Mouse (Mus musculus): ENCODE data around the gene Plcd1.

The Plcd1 gene

GRCm38 (mm10) chr9:119093419-119094295, at the start of gene Plcd1:
Gene Plcd1, minus strand, starts transcription at chr9:119093502.
- DNase-seq: peak; percentile 92 to 96

- DNase-seq: no peak
Observed at GRCm38 (mm10) chr9:119142066-119142465, 48.8 kb upstream of the Plcd1 start.

- no peak for DNase-seq
Observed at GRCm38 (mm10) chr9:119138836-119139235, 45.5 kb upstream of the Plcd1 start.

GRCm38 (mm10) chr9:119130692-119131091, 37.4 kb upstream of the Plcd1 start:
- peak in 1 of 2 experiments; percentile 52 for DNase-seq

- DNase-seq: no peak
Observed at GRCm38 (mm10) chr9:119128436-119129181, 35.3 kb upstream of the Plcd1 start.

GRCm38 (mm10) chr9:119122596-119123369, 29.5 kb upstream of the Plcd1 start:
- DNase-seq: no peak

GRCm38 (mm10) chr9:119120168-119120560, 26.9 kb upstream of the Plcd1 start:
- DNase-seq: peak; percentile 45 to 63

GRCm38 (mm10) chr9:119119409-119120167, 26.3 kb upstream of the Plcd1 start:
- DNase-seq: peak; percentile 96 to 97

- DNase-seq: no peak
Observed at GRCm38 (mm10) chr9:119114911-119115310, 21.6 kb upstream of the Plcd1 start.

- peak in 1 of 2 experiments; percentile 54 for DNase-seq
Observed at GRCm38 (mm10) chr9:119110640-119111039, 17.3 kb upstream of the Plcd1 start.

- DNase-seq: no peak
Observed at GRCm38 (mm10) chr9:119109685-119110353, 16.5 kb upstream of the Plcd1 start.

GRCm38 (mm10) chr9:119107566-119107965, 14.3 kb upstream of the Plcd1 start:
- DNase-seq: peak; percentile 64 to 72

- no peak for DNase-seq
Observed at GRCm38 (mm10) chr9:119102783-119103113, 9.4 kb upstream of the Plcd1 start.

- DNase-seq: peak; percentile 87 to 92
Observed at GRCm38 (mm10) chr9:119101992-119102782, 8.9 kb upstream of the Plcd1 start, which contains the start of gene Dlec1. Gene Dlec1, plus strand, starts transcription at chr9:119102478.

- DNase-seq: peak; percentile 47 to 63
Observed at GRCm38 (mm10) chr9:119100177-119100898, 7.0 kb upstream of the Plcd1 start.

- peak in 1 of 2 experiments; percentile 38 for DNase-seq
Observed at GRCm38 (mm10) chr9:119094462-119095109, 1.3 kb upstream of the Plcd1 start.

GRCm38 (mm10) chr9:119092473-119093418, 556 bp downstream of the Plcd1 start:
- peak; percentile 39 to 62 for DNase-seq
